Mouse (Mus musculus) CH12.LX (cell line): ENCODE data around the gene Cenpa. TPM values are rescaled to one million over a fixed set of nuclear protein-coding genes. Genes with fewer than 3 reads are reported as not detected.
A peak's percentile ranks its signal among the peaks of the same experiment; 100 is the strongest.

Experiments
- DNase-seq: peaks from one replicate; pipeline ENCODE4 v3.0.0-alpha.2; 2013; ENCODE audit errors: extremely low read depth
- H3K27ac ChIP-seq: 2 replicates; pipeline ENCODE4 v1.5.1; 2012; ENCODE audit warnings: low read depth, mild to moderate bottlenecking, control low read depth, moderate library complexity; ENCODE audit not compliant: insufficient read depth
- H3K27me3 ChIP-seq: replicated peaks from 2 replicates; pipeline ENCODE3; 2012; ENCODE audit warnings: inconsistent platforms
- H3K36me3 ChIP-seq, 2 experiments: replicated peaks in 1 of 2; 2 replicates each; pipeline versions ENCODE3 to v1.6.1; 2012; ENCODE audit warnings: inconsistent platforms in 1 of 2, low read length in 1 of 2, mild to moderate bottlenecking in 1 of 2, mixed read lengths in 1 of 2, moderate library complexity in 1 of 2; ENCODE audit not compliant: control insufficient read depth in 1 of 2, insufficient read depth in 1 of 2
- H3K4me1 ChIP-seq, 2 experiments: 2 replicates each; pipeline ENCODE4 v1.6.1; 2012; ENCODE audit warnings: inconsistent platforms in 1 of 2, moderate library complexity in 1 of 2; ENCODE audit not compliant: insufficient read depth in 2 of 2, control insufficient read depth in 1 of 2
- H3K4me2 ChIP-seq: 2 replicates; pipeline ENCODE4 v1.6.1; 2012; ENCODE audit warnings: low read depth, mild to moderate bottlenecking, control low read depth; ENCODE audit not compliant: poor library complexity, insufficient read depth, severe bottlenecking
- H3K4me3 ChIP-seq, 3 experiments: fragments of 150-350 bp in 1 of 3; sonication (generic) in 1 of 3; replicated peaks in 1 of 3; 2 replicates each; pipeline versions ENCODE3 to v1.5.1; 2011 to 2012; ENCODE audit warnings: low read depth in 2 of 3, low read length in 2 of 3, mild to moderate bottlenecking in 2 of 3, moderate library complexity in 2 of 3, control low read depth in 1 of 3, improper control_type of control experiment in 1 of 3, inconsistent platforms in 1 of 3, mixed read lengths in 1 of 3; ENCODE audit not compliant: poor library complexity in 1 of 3
- H3K79me2 ChIP-seq: replicated peaks from 2 replicates; pipeline ENCODE4 v1.6.1; 2012; ENCODE audit warnings: mild to moderate bottlenecking, moderate library complexity; ENCODE audit not compliant: control insufficient read depth, poor library complexity, insufficient read depth, severe bottlenecking; ENCODE audit errors: extremely low read depth
- H3K9ac ChIP-seq: 2 replicates; pipeline ENCODE4 v1.6.1; 2012; ENCODE audit warnings: low read depth, mild to moderate bottlenecking, control low read depth, moderate library complexity; ENCODE audit not compliant: insufficient read depth
- H3K9me3 ChIP-seq: replicated peaks from 2 replicates; pipeline ENCODE3; 2012; ENCODE audit warnings: low read length, inconsistent platforms, mixed read lengths
- CHD2 ChIP-seq: IDR thresholded peaks from 2 replicates; pipeline ENCODE4 v1.6.1; 2011; ENCODE audit warnings: low read length, improper control_type of control experiment
- E2F4 ChIP-seq: IDR thresholded peaks from 2 replicates; pipeline ENCODE4 v1.6.1; 2011; ENCODE audit warnings: low read depth, low read length, improper control_type of control experiment; ENCODE audit not compliant: insufficient replicate concordance
- ELF1 ChIP-seq: IDR thresholded peaks from 2 replicates; pipeline ENCODE4 v1.6.1; 2014; ENCODE audit warnings: low read depth, mild to moderate bottlenecking, inconsistent platforms, low read length, improper control_type of control experiment
- GABPA ChIP-seq: IDR thresholded peaks from 2 replicates; pipeline ENCODE4 v1.6.1; 2012; ENCODE audit warnings: low read depth, low read length, improper control_type of control experiment, inconsistent platforms; ENCODE audit not compliant: insufficient replicate concordance
- HCFC1 ChIP-seq: IDR thresholded peaks from 2 replicates; pipeline ENCODE4 v1.6.1; 2012; ENCODE audit warnings: low read depth, mild to moderate bottlenecking, inconsistent platforms, low read length, improper control_type of control experiment
- IRF4 ChIP-seq: IDR thresholded peaks from 2 replicates; pipeline ENCODE4 v1.6.1; 2014; ENCODE audit warnings: low read depth, mild to moderate bottlenecking, inconsistent platforms, low read length, improper control_type of control experiment
- JUN ChIP-seq: IDR thresholded peaks from 2 replicates; pipeline ENCODE4 v1.6.1; 2011; ENCODE audit warnings: low read depth, mild to moderate bottlenecking, low read length, improper control_type of control experiment, moderate library complexity; ENCODE audit not compliant: insufficient read depth
- JUND ChIP-seq: conservative IDR thresholded peaks from 2 replicates; pipeline ENCODE4 v1.6.1; 2011; ENCODE audit warnings: low read depth, low read length, improper control_type of control experiment
- MAX ChIP-seq: IDR thresholded peaks from 2 replicates; pipeline ENCODE4 v1.6.1; 2011; ENCODE audit warnings: low read length, improper control_type of control experiment
- MEF2A ChIP-seq: IDR thresholded peaks from 2 replicates; pipeline ENCODE4 v1.6.1; 2014; ENCODE audit warnings: low read depth, mild to moderate bottlenecking, inconsistent platforms, low read length, improper control_type of control experiment, borderline replicate concordance
- MXI1 ChIP-seq: IDR thresholded peaks from 2 replicates; pipeline ENCODE4 v1.6.1; 2011; ENCODE audit warnings: mild to moderate bottlenecking, low read depth, low read length, improper control_type of control experiment
- MYC ChIP-seq: IDR thresholded peaks from 2 replicates; pipeline ENCODE4 v1.6.1; 2011; ENCODE audit warnings: low read depth, mild to moderate bottlenecking, improper control_type of control experiment, low read length
- NELFE ChIP-seq: IDR thresholded peaks from 2 replicates; pipeline ENCODE4 v1.6.1; 2011; ENCODE audit warnings: low read depth, low read length, improper control_type of control experiment
- NRF1 ChIP-seq: IDR thresholded peaks from 2 replicates; pipeline ENCODE4 v1.6.1; 2014; ENCODE audit warnings: low read depth, mild to moderate bottlenecking, inconsistent platforms, low read length, improper control_type of control experiment, moderate library complexity
- PAX5 ChIP-seq: IDR thresholded peaks from 2 replicates; pipeline ENCODE4 v1.6.1; 2012; ENCODE audit warnings: low read length, inconsistent platforms, mixed read lengths
- POLR2A ChIP-seq: IDR thresholded peaks from 2 replicates; pipeline ENCODE4 v1.6.1; 2011; ENCODE audit warnings: low read depth, mild to moderate bottlenecking, improper control_type of control experiment, low read length
- POLR2AphosphoS2 ChIP-seq: IDR thresholded peaks from 2 replicates; pipeline ENCODE4 v1.6.1; 2011; ENCODE audit warnings: low read depth, low read length, improper control_type of control experiment
- TBP ChIP-seq: conservative IDR thresholded peaks from 2 replicates; pipeline ENCODE4 v1.6.1; 2011; ENCODE audit warnings: low read depth, low read length, improper control_type of control experiment
- USF1 ChIP-seq: IDR thresholded peaks from 2 replicates; pipeline ENCODE4 v1.6.1; 2014; ENCODE audit warnings: low read depth, mild to moderate bottlenecking, inconsistent platforms, low read length, improper control_type of control experiment
- ZC3H11A ChIP-seq: IDR thresholded peaks from 2 replicates; pipeline ENCODE4 v1.6.1; 2012; ENCODE audit warnings: low read depth, mild to moderate bottlenecking, inconsistent platforms, low read length, improper control_type of control experiment
- ZKSCAN1 ChIP-seq: IDR thresholded peaks from 2 replicates; pipeline ENCODE4 v1.6.1; 2012; ENCODE audit warnings: low read depth, inconsistent platforms, low read length, improper control_type of control experiment, borderline replicate concordance
- dilution Hi-C: fragments of 300-500 bp; cut with MboI; formaldehyde crosslinking; loops from 2 replicates; pipeline ENCODE4 v1.14.3; 2020; ENCODE audit warnings: low sequenced_read_pairs; ENCODE audit not compliant: extremely low pct_unique_long_range_greater_than_20kb, extremely low pct_ligation_motif_present
- in situ Hi-C: fragments of 300-500 bp; cut with MboI; formaldehyde crosslinking; loops from 3 replicates; pipeline ENCODE4 v1.14.3; 2019; ENCODE audit warnings: low sequenced_read_pairs, low pct_ligation_motif_present, low pct_unique_long_range_greater_than_20kb, mixed read lengths
- polyA plus RNA-seq: library from polyadenylated mRNA; unstranded; fragments of >175 nt; gene quantifications from 2 replicates; pipeline ENCODE4 v1.2.1, GENCODE M21; 2012; ENCODE audit warnings: low read depth; ENCODE audit not compliant: insufficient read length
- total RNA-seq, 2 experiments: library from RNA; depleted of rRNA; stranded (reverse); fragments of 300-350 nt in 1 of 2; fragments of >200 nt in 1 of 2; gene quantifications; 2 replicates each; pipeline ENCODE4 v1.2.3; 2012 to 2014

The Cenpa gene
- total and polyA plus RNA-seq, 3 experiments: 89.4 to 163 (median 125) TPM

DNA sequence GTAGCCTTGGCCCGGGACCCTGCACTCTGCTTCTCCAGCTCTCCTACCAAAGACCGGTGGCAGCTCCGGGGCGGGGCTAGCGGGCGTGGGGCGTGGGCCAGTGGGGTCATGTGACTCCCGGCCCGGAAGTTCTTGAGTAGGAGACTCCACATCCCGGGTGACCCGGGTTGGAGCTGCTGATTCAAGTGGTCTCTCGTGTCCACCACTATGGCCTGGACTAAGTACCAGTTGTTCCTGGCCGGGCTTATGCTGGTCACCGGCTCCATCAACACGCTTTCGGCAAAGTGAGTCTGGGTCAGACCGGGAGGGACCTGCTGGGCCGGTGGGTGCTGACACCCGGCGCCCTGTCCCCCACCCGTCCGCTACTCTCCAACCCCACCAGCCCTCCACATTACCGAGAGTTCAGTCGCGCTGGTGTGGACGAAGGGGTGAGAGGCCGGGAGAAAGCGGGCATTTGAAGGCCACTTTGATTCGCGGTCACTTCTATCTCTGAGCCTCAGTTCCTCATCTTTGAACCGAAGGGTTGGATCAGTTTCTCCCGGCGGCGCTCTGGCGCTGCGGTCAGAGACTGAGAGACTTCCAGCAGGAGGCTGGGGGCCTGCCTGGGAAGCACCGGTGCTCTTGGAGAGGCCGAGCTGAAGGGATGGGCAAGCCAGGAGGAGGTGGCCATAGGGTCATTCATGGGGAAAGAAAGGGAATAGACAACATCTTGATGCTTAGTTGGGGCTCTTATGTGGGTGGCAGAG lies 18.6 kb upstream of the Cenpa start, which contains the start of gene Slc35f6 (continued):
- TF ChIP-seq ZKSCAN1 (no peak), JUND (no peak), TBP (0 out of 2 replicates have a peak, but pooled peaks have one; percentile 13), NELFE (peak; percentile 65; the same call in 1 of the 2 replicates), MEF2A (no peak), NRF1 (no peak), MAX (peak; percentile 32; the same call in 1 of the 2 replicates), IRF4 (0 out of 2 replicates have a peak, but pooled peaks have one; percentile 7), JUN (no peak), CHD2 (no peak), PAX5 (no peak), MYC (no peak)

DNA sequence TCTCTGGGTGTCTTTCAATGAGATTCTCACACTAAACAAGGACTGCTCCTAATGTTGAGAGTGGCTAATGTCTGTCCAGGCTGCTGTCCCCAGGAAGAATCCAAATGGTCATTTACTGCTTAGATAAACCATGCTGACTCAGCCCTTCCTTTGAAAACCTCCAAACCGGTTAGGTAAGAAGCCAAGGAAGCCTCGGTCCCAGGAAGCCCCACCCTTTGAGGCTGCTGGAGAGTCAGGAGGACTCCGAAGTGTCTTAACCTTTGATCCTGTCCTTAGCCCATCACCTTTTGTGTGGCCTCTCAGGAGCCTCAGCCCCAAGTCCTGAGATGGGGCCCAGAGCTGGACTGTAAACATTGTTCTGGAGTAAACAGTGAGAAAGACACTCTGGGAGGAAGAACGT lies 17.0 kb upstream of the Cenpa start:
- dilution Hi-C loops (loop anchor here (25.0 kb wide), 1 partner anchor 112 kb away; the partner anchor contains the start of gene Cib4), in situ Hi-C loops (loop anchor here (10.0 kb wide), 1 partner anchor 225 kb away; no protein-coding TSS in a partner anchor)
- H3K4me3 ChIP-seq: no peak overlapping the region
- H3K4me2 ChIP-seq: no peak overlapping the region
- H3K4me1 ChIP-seq: peaks cover 12 to 51% of the 10 kb centered on the region in 2 experiments
- no peak for DNase-seq
- peaks cover 9% of the 10 kb centered on the region for H3K27me3 ChIP-seq
- no peak for TF ChIP-seq TBP
- no peak for TF ChIP-seq POLR2A
- TF ChIP-seq MXI1: no peak
- TF ChIP-seq USF1: no peak
- TF ChIP-seq ELF1: no peak
- no peak for TF ChIP-seq MAX
- TF ChIP-seq ZC3H11A: no peak
- TF ChIP-seq HCFC1: no peak
- no peak for TF ChIP-seq IRF4
- no peak for TF ChIP-seq E2F4
- TF ChIP-seq POLR2AphosphoS2: no peak
- no peak for TF ChIP-seq GABPA
- no peaks in the 10 kb centered on the region for H3K9me3 ChIP-seq
- no peak overlapping the region for H3K27ac ChIP-seq
- H3K79me2 ChIP-seq: no peaks in the 10 kb centered on the region
- H3K36me3 ChIP-seq: peaks cover 0 to 34% of the 10 kb centered on the region in 2 experiments
- no peak overlapping the region for H3K9ac ChIP-seq
